Mouse (Mus musculus) liver, adult 2 months (tissue): ENCODE data around the gene Engase. TPM values are rescaled to one million over a fixed set of nuclear protein-coding genes. Genes with fewer than 3 reads are reported as not detected.

Experiments
- DNase-seq: peaks from one replicate; pipeline ENCODE4 v3.0.0-alpha.2; 2011; ENCODE audit warnings: low read depth, low spot score; ENCODE audit errors: extremely low read depth
- H3K27ac ChIP-seq: fragments of 200-500 bp; replicated peaks from 2 replicates; pipeline ENCODE4 v1.5.1; 2012; ENCODE audit warnings: low read depth, mild to moderate bottlenecking, control low read depth, inconsistent platforms, low read length; ENCODE audit not compliant: insufficient read depth
- H3K27me3 ChIP-seq: fragments of 200-500 bp; 2 replicates; pipeline ENCODE4 v1.6.1; 2012; ENCODE audit warnings: mild to moderate bottlenecking, moderate library complexity, low read length, inconsistent platforms; ENCODE audit not compliant: control insufficient read depth, insufficient read depth
- H3K36me3 ChIP-seq: fragments of 200-500 bp; 2 replicates; pipeline ENCODE4 v1.6.1; 2012; ENCODE audit warnings: low read length, inconsistent platforms; ENCODE audit not compliant: control insufficient read depth, insufficient read depth
- H3K4me1 ChIP-seq: fragments of 200-500 bp; 2 replicates; pipeline ENCODE4 v1.6.1; 2011; ENCODE audit warnings: low read length; ENCODE audit not compliant: control insufficient read depth, insufficient read depth
- H3K4me3 ChIP-seq: fragments of 200-500 bp; 2 replicates; pipeline ENCODE4 v1.5.1; 2011; ENCODE audit warnings: low read depth, mild to moderate bottlenecking, control low read depth, low read length, moderate library complexity; ENCODE audit not compliant: insufficient read depth
- H3K79me2 ChIP-seq: fragments of 200-500 bp; 2 replicates; pipeline ENCODE4 v1.6.1; 2012; ENCODE audit warnings: inconsistent platforms, mild to moderate bottlenecking, low read length, moderate library complexity; ENCODE audit not compliant: control insufficient read depth, insufficient read depth
- H3K9ac ChIP-seq: fragments of 200-500 bp; 2 replicates; pipeline ENCODE4 v1.6.1; 2012; ENCODE audit warnings: low read depth, mild to moderate bottlenecking, control low read depth, inconsistent platforms, low read length
- CTCF ChIP-seq: fragments of 200-500 bp; IDR thresholded peaks from 2 replicates; pipeline ENCODE4 v1.5.1; 2011; ENCODE audit warnings: low read depth, low read length, control low read depth
- POLR2A ChIP-seq: fragments of 200-500 bp; IDR thresholded peaks from 2 replicates; pipeline ENCODE4 v1.6.1; 2011; ENCODE audit warnings: low read length, control low read depth; ENCODE audit not compliant: insufficient read depth; ENCODE audit errors: extremely low read depth
- WGBS: fragments of 180-500 bp; shearing (Covaris S2); methylation state at CpG from one replicate; pipeline ENCODE4 v1.1.7; 2018; 5-methylcytosine and 5-hydroxymethylcytosine counted together
- polyA plus RNA-seq: library from polyadenylated mRNA; depleted of rRNA; stranded (reverse); fragments of >200 nt; gene quantifications from 2 replicates; pipeline ENCODE4 v1.2.3, GENCODE M21; 2012
- total RNA-seq: library from RNA; depleted of rRNA; stranded (reverse); fragments of >200 nt; gene quantifications from 2 replicates; pipeline ENCODE4 v1.2.3, GENCODE M21; 2014

Engase gene
- total and polyA plus RNA-seq, 2 experiments: 3.0 to 8.3 TPM

DNA sequence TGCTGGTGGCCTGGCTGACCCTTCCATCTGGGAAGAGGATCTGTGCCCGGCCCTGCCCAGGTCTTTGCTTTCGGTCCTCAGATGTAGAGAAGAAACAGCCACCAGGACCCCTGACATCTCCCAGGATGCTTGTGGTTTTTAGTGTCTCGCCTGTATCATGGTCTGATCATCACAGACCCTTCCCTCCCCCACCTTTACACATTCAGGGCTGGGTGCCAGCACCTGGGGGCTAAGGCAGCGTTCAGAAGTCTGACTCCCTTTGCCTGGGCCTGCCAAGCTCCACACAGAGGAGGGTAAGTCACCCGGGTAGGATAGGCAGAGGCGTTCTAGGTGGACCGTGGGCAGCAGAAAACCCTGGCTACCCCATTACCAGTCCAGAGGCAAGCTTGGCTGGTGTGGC lies 31.7 kb downstream of the Engase start:
- Histone ChIP-seq H3K36me3 (no peaks in the 10 kb centered on the region), H3K79me2 (no peaks in the 10 kb centered on the region), H3K9ac (no peak overlapping the region), H3K4me3 (no peak overlapping the region), H3K4me1 (no peaks in the 10 kb centered on the region), H3K27me3 (no peaks in the 10 kb centered on the region), H3K27ac (no peak overlapping the region)
- TF ChIP-seq CTCF (no peak), POLR2A (no peak)
- WGBS: 75% methylated on average over 7 of the region's 7 CpGs
- no peak for DNase-seq

DNA sequence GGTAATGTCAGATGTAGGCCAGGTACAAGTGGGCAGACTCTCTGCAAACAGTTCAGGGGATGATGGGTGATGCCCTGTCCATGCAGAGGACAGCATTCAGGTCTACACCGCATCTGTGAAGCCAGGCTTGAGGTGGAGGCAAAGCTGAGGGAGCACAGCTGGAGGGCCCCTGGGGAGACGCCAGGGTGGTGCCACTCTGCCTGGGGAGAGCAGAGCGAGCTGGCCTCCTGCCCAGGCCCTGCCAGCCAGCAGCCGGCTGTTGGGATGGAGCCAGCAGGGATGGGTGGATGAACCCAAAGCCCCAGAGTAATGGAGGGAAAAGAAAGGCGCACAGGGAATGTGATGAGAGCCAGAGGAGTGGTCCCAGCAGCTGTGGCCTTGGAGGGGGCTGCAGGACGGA lies 35.2 kb downstream of the Engase start:
- H3K4me3 ChIP-seq: no peak overlapping the region
- WGBS: 66% methylated on average over 6 of the region's 6 CpGs
- H3K9ac ChIP-seq: no peak overlapping the region
- H3K36me3 ChIP-seq: no peaks in the 10 kb centered on the region
- H3K4me1 ChIP-seq: no peaks in the 10 kb centered on the region
- DNase-seq: no peak
- no peaks in the 10 kb centered on the region for H3K27me3 ChIP-seq
- no peak overlapping the region for H3K27ac ChIP-seq
- TF ChIP-seq CTCF: no peak
- TF ChIP-seq POLR2A: no peak
- no peaks in the 10 kb centered on the region for H3K79me2 ChIP-seq

DNA sequence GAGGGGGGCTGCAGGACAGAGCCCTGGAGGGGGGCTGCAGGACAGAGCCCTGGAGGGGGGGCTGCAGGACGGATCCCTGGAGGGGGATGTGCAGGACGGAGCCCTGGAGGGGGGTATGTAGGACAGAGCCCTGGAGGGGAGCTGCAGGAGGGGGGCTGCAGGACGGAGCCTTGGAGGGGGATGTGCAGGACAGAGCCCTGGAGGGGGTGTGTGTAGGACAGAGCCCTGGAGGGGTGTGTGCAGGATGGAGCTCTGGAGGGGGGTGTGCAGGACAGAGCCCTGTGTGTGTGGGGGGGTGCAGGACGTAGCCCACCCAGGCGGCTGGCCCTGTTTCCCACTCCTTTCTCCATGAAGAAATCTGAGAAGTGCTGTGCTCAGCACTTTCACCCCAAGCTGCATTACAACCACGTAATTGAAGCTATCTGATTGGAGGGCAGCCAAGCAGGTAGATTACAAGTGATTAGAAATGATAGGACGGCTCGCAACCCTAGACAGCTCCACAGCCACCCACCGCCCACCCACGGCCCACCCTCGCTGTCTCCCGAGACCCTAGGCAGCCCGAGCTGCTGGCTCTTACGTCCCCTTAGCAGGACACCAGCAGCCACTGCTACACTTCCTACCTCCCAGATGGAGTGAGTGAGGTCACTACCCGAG lies 35.8 kb downstream of the Engase start:
- no peaks in the 10 kb centered on the region for H3K27me3 ChIP-seq
- no peak for DNase-seq
- H3K4me1 ChIP-seq: no peaks in the 10 kb centered on the region
- TF ChIP-seq CTCF (no peak), POLR2A (no peak)
- H3K27ac ChIP-seq: no peak overlapping the region
- H3K79me2 ChIP-seq: no peaks in the 10 kb centered on the region
- no peak overlapping the region for H3K9ac ChIP-seq
- H3K36me3 ChIP-seq: no peaks in the 10 kb centered on the region
- H3K4me3 ChIP-seq: no peak overlapping the region
- 60% methylated on average over 15 of the region's 15 CpGs for WGBS

DNA sequence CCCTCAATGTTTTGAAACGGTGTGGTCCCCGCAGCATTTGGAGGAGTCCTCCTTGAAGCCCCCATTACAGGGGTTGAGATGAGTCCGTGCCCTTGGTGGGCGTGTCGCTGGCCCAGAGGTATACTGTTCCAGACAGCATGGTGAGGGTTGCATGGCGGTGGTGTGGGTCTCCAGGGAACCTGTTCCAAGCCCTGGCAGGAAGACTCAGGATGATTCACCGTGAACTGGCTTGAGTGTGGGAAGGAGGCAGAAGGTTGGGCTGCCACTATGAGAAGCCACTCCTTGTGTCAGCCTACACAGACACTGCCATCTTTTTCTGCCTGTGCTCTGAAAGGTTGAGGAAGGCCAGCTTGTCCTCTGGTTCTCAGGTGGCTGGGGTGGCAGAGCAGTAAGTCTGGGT lies 41.3 kb downstream of the Engase start:
- Histone ChIP-seq H3K4me1 (no peaks in the 10 kb centered on the region), H3K27ac (no peak overlapping the region), H3K9ac (no peak overlapping the region), H3K4me3 (no peak overlapping the region), H3K27me3 (no peaks in the 10 kb centered on the region), H3K79me2 (no peaks in the 10 kb centered on the region), H3K36me3 (no peaks in the 10 kb centered on the region)
- no peak for DNase-seq
- TF ChIP-seq CTCF (no peak), POLR2A (no peak)
- 86% methylated on average over 7 of the region's 7 CpGs for WGBS

DNA sequence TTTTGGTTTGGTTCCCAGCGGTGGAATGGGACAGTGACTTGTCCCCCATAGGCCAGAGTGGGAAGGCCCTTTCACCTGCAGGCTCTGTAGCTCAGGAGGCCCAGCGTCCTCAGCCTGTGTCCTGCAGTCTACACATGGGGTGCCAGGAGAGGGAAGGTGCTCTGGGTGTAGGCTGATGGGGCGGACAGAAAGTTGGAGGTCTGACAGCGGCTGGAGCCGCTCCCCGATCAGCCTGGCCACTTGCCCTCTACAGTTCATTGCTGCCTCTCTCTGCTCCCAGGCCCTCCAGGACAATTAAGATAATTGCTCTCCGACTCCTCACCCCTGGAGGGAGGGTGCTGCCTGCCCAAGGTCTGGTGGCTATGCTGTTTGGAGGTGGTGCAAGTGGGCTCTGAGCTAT lies 42.1 kb downstream of the Engase start:
- Histone ChIP-seq H3K36me3 (no peaks in the 10 kb centered on the region), H3K9ac (no peak overlapping the region), H3K79me2 (no peaks in the 10 kb centered on the region), H3K27ac (no peak overlapping the region), H3K4me1 (no peaks in the 10 kb centered on the region), H3K27me3 (no peaks in the 10 kb centered on the region), H3K4me3 (no peak overlapping the region)
- 82% methylated on average over 7 of the region's 7 CpGs for WGBS
- no peak for TF ChIP-seq POLR2A
- DNase-seq: no peak

DNA sequence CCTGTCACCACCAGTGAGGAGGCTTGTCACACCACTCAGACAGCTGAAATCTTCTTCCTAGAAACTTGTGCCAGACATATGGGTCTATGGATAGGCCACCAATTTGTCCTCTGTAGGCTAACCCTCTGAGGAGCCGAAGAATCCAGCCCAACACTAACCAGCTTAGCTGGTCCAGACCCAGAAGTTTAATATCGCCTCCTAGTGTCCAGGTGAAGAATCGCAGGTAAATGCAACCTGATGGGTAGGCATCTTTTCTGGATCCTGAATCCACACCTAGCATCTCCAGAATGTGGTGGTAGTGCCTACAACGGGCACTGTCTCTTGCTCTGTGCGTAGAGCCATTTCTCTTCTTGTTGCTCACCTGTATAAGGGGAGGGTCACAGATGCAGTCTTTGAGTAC lies 43.6 kb downstream of the Engase start:
- Histone ChIP-seq H3K9ac (no peak overlapping the region), H3K4me3 (no peak overlapping the region), H3K27me3 (no peaks in the 10 kb centered on the region), H3K79me2 (no peaks in the 10 kb centered on the region), H3K36me3 (no peaks in the 10 kb centered on the region), H3K4me1 (no peaks in the 10 kb centered on the region), H3K27ac (no peak overlapping the region)
- TF ChIP-seq CTCF (0 out of 2 replicates have a peak, but pooled peaks have one; percentile 10), POLR2A (no peak)
- WGBS: 51% methylated on average over 5 of the region's 5 CpGs
- DNase-seq: no peak
